Mouse (Mus musculus) MEL-GATA-1-ER (cell line): ENCODE measurements around the gene Adamts10.
A peak's percentile ranks its signal among the peaks of the same experiment; 100 is the strongest.

Experiments
- DNase-seq: peaks from one replicate; pipeline ENCODE4 v3.0.0-alpha.2; 2012; ENCODE audit warnings: low read depth; ENCODE audit errors: extremely low read depth

Adamts10 gene

GRCm38 (mm10) chr17:33552964-33553363 is 29.0 kb downstream of the Adamts10 start:
- DNase-seq, result no peak

GRCm38 (mm10) chr17:33554536-33554935 is 30.5 kb downstream of the Adamts10 start:
- no peak for DNase-seq

GRCm38 (mm10) chr17:33555223-33555855 is 31.3 kb downstream of the Adamts10 start, which contains the start of gene Myo1f:
Gene Myo1f (plus strand): TSS chr17:33555707.
- peak; percentile 63 for DNase-seq

GRCm38 (mm10) chr17:33557922-33558321 is 33.9 kb downstream of the Adamts10 start:
- DNase-seq, result no peak

GRCm38 (mm10) chr17:33563527-33564076 is 39.6 kb downstream of the Adamts10 start:
- DNase-seq, result no peak

- DNase-seq, result no peak
These were observed 40.6 kb downstream of the Adamts10 start for GRCm38 (mm10) chr17:33564599-33564998.

GRCm38 (mm10) chr17:33566182-33566581 is 42.2 kb downstream of the Adamts10 start:
- DNase-seq, result peak; percentile 83

- DNase-seq, result no peak
These were observed 60.1 kb downstream of the Adamts10 start for GRCm38 (mm10) chr17:33584061-33584460.

GRCm38 (mm10) chr17:33586011-33586410 is 62.0 kb downstream of the Adamts10 start:
- DNase-seq, result no peak

GRCm38 (mm10) chr17:33597271-33597670 is 73.3 kb downstream of the Adamts10 start:
- DNase-seq, result no peak

- no peak for DNase-seq
These were observed 74.5 kb downstream of the Adamts10 start for GRCm38 (mm10) chr17:33598506-33598905.

- DNase-seq, result no peak
These were observed 76.0 kb downstream of the Adamts10 start for GRCm38 (mm10) chr17:33599836-33600475.

- DNase-seq, result no peak
These were observed 76.8 kb downstream of the Adamts10 start for GRCm38 (mm10) chr17:33600831-33601230.

GRCm38 (mm10) chr17:33601947-33602346 is 77.9 kb downstream of the Adamts10 start:
- no peak for DNase-seq
